Mouse (Mus musculus) limb, embryonic 15.5 days (tissue): ENCODE measurements around the gene Ints5. TPM values are rescaled to one million over a fixed set of nuclear protein-coding genes. Genes with fewer than 3 reads are reported as not detected.
A peak's percentile ranks its signal among the peaks of the same experiment; 100 is the strongest.

Experiments
- ATAC-seq: fragments of 200-750 bp; cut with Nextera tagmentation; 2 replicates; pipeline ENCODE4 v1.8.0; 2017; ENCODE audit warnings: low read depth, moderate TSS enrichment; ENCODE audit not compliant: insufficient number of reproducible peaks, low FRiP score, low TSS enrichment
- H3K27ac ChIP-seq: fragments of 300-500 bp; sonication (generic); 2 replicates; pipeline ENCODE4 v1.5.1; 2015; ENCODE audit warnings: moderate library complexity, mild to moderate bottlenecking, inconsistent platforms
- H3K27me3 ChIP-seq: fragments of 300-500 bp; sonication (generic); 2 replicates; pipeline ENCODE4 v1.6.1; 2015; ENCODE audit warnings: inconsistent platforms
- H3K36me3 ChIP-seq: fragments of 300-500 bp; sonication (generic); 2 replicates; pipeline ENCODE4 v1.6.1; 2015; ENCODE audit warnings: inconsistent platforms
- H3K4me1 ChIP-seq: fragments of 300-500 bp; sonication (generic); 2 replicates; pipeline ENCODE4 v1.6.1; 2015; ENCODE audit warnings: inconsistent platforms
- H3K4me2 ChIP-seq: fragments of 300-500 bp; sonication (generic); 2 replicates; pipeline ENCODE4 v1.6.1; 2015; ENCODE audit warnings: mild to moderate bottlenecking, inconsistent platforms
- H3K4me3 ChIP-seq: fragments of 300-500 bp; sonication (generic); 2 replicates; pipeline ENCODE4 v1.5.1; 2015; ENCODE audit warnings: mild to moderate bottlenecking, inconsistent platforms
- H3K9ac ChIP-seq: fragments of 300-500 bp; sonication (generic); 2 replicates; pipeline ENCODE4 v1.6.1; 2015; ENCODE audit warnings: inconsistent platforms
- H3K9me3 ChIP-seq: fragments of 300-500 bp; sonication (generic); 2 replicates; pipeline ENCODE4 v1.6.1; 2016; ENCODE audit warnings: inconsistent platforms
- WGBS: fragments of 180-500 bp; shearing (Covaris S2); methylation state at CpG from one replicate; pipeline ENCODE4 v1.1.7; 2015; 5-methylcytosine and 5-hydroxymethylcytosine counted together
- microRNA-seq: library from miRNA; unstranded; fragments of <30 nt; microRNA quantifications from one replicate; pipeline ENCODE4, GENCODE M21; 2016
- polyA plus RNA-seq: library from polyadenylated mRNA; unstranded; fragments of >200 nt; fragmentation: Nextera tagmentation; extraction: Ambion mirVana; gene quantifications from 2 replicates; pipeline ENCODE4 v1.2.1, GENCODE M21; 2015

Ints5 gene
- polyA plus RNA-seq, 1 experiment from 2014 or later = 42.0 TPM

GRCm38 (mm10) chr19:8941136-8941514 is 48.3 kb downstream of the Ints5 start:
- peak overlapping the region; percentile 90 for H3K4me3 ChIP-seq
- peaks cover 49% of the 10 kb centered on the region for H3K36me3 ChIP-seq
- no peaks in the 10 kb centered on the region for H3K27me3 ChIP-seq
- 28% methylated on average over 10 of the region's 10 CpGs for WGBS
- H3K4me2 ChIP-seq = peak overlapping the region; percentile 64
- H3K9me3 ChIP-seq = no peaks in the 10 kb centered on the region
- no peak for ATAC-seq
- peaks cover 37% of the 10 kb centered on the region for H3K4me1 ChIP-seq
- H3K9ac ChIP-seq = peak overlapping the region; percentile 35
- H3K27ac ChIP-seq = peak overlapping the region; percentile 98

GRCm38 (mm10) chr19:8941515-8942217 is 48.9 kb downstream of the Ints5 start, which contains the start of gene Mta2:
Gene Mta2 (plus strand): TSS chr19:8941875.
- H3K4me2 ChIP-seq = peak within 1 kb of the TSS; percentile 64
- no peaks in the 10 kb centered on the region for H3K9me3 ChIP-seq
- H3K9ac ChIP-seq = peak within 1 kb of the TSS; percentile 94
- ATAC-seq = peak; percentile 92
- peaks cover 48% of the 10 kb centered on the region for H3K36me3 ChIP-seq
- H3K4me3 ChIP-seq = peak within 1 kb of the TSS; percentile 90
- WGBS = under 1% methylated on average over 64 of the region's 64 CpGs
- H3K27me3 ChIP-seq = no peaks in the 10 kb centered on the region
- peaks cover 37% of the 10 kb centered on the region for H3K4me1 ChIP-seq
- peak within 1 kb of the TSS; percentile 98 for H3K27ac ChIP-seq

- H3K9ac ChIP-seq = peak overlapping the region; percentile 94
- H3K27me3 ChIP-seq = no peaks in the 10 kb centered on the region
- peak overlapping the region; percentile 90 for H3K4me3 ChIP-seq
- peak overlapping the region; percentile 64 for H3K4me2 ChIP-seq
- H3K4me1 ChIP-seq = peaks cover 37% of the 10 kb centered on the region
- ATAC-seq = peak; percentile 31; the same call in 1 of the 2 replicates
- peaks cover 47% of the 10 kb centered on the region for H3K36me3 ChIP-seq
- under 1% methylated on average over 46 of the region's 46 CpGs for WGBS
- peak overlapping the region; percentile 98 for H3K27ac ChIP-seq
- no peaks in the 10 kb centered on the region for H3K9me3 ChIP-seq
Observed at GRCm38 (mm10) chr19:8942276-8942964, 49.6 kb downstream of the Ints5 start.

GRCm38 (mm10) chr19:8943047-8943446 is 50.2 kb downstream of the Ints5 start:
- Histone ChIP-seq H3K27ac (peak overlapping the region; percentile 98; the same call in 1 of the 2 replicates), H3K9me3 (no peaks in the 10 kb centered on the region), H3K9ac (peak overlapping the region; percentile 94), H3K4me2 (peak overlapping the region; percentile 64), H3K4me3 (peak overlapping the region; percentile 90), H3K27me3 (no peaks in the 10 kb centered on the region), H3K36me3 (peaks cover 48% of the 10 kb centered on the region), H3K4me1 (peaks cover 37% of the 10 kb centered on the region)
- no peak for ATAC-seq
- 58% methylated on average over 2 of the region's 2 CpGs for WGBS

- no peak for ATAC-seq
- Histone ChIP-seq H3K4me3 (peak overlapping the region; percentile 90), H3K9me3 (no peaks in the 10 kb centered on the region), H3K27me3 (no peaks in the 10 kb centered on the region), H3K36me3 (peaks cover 48% of the 10 kb centered on the region), H3K9ac (no peak overlapping the region), H3K27ac (0 out of 2 replicates have a peak overlapping the region, but pooled peaks have one; percentile 98), H3K4me2 (peak overlapping the region; percentile 64), H3K4me1 (peaks cover 37% of the 10 kb centered on the region)
- 34% methylated on average over 5 of the region's 5 CpGs for WGBS
Observed at GRCm38 (mm10) chr19:8944062-8944461, 51.3 kb downstream of the Ints5 start.

- peaks cover 37% of the 10 kb centered on the region for H3K4me1 ChIP-seq
- no peak overlapping the region for H3K9ac ChIP-seq
- H3K27ac ChIP-seq = peak overlapping the region; percentile 54
- no peaks in the 10 kb centered on the region for H3K27me3 ChIP-seq
- H3K9me3 ChIP-seq = no peaks in the 10 kb centered on the region
- ATAC-seq = no peak
- H3K4me3 ChIP-seq = peak overlapping the region; percentile 90
- WGBS = 26% methylated on average over 5 of the region's 5 CpGs
- peak overlapping the region; percentile 64 for H3K4me2 ChIP-seq
- peaks cover 46% of the 10 kb centered on the region for H3K36me3 ChIP-seq
Observed at GRCm38 (mm10) chr19:8944750-8945149, 51.9 kb downstream of the Ints5 start.

- no peaks in the 10 kb centered on the region for H3K9me3 ChIP-seq
- no peak for ATAC-seq
- peak overlapping the region; percentile 54 for H3K27ac ChIP-seq
- peaks cover 37% of the 10 kb centered on the region for H3K4me1 ChIP-seq
- H3K4me2 ChIP-seq = peak overlapping the region; percentile 64
- no peaks in the 10 kb centered on the region for H3K27me3 ChIP-seq
- H3K4me3 ChIP-seq = peak overlapping the region; percentile 90
- whole genome bisulfite sequencing = 67% methylated on average over 6 of the region's 6 CpGs
- peaks cover 50% of the 10 kb centered on the region for H3K36me3 ChIP-seq
- H3K9ac ChIP-seq = no peak overlapping the region
Observed at GRCm38 (mm10) chr19:8945251-8945650, 52.4 kb downstream of the Ints5 start.

- 79% methylated on average over 7 of the region's 7 CpGs for WGBS
- H3K4me3 ChIP-seq = no peak overlapping the region
- no peak overlapping the region for H3K27ac ChIP-seq
- H3K36me3 ChIP-seq = peaks cover 67% of the 10 kb centered on the region
- H3K27me3 ChIP-seq = no peaks in the 10 kb centered on the region
- H3K9ac ChIP-seq = no peak overlapping the region
- peaks cover 25% of the 10 kb centered on the region for H3K4me1 ChIP-seq
- no peak for ATAC-seq
- H3K9me3 ChIP-seq = no peaks in the 10 kb centered on the region
- H3K4me2 ChIP-seq = no peak overlapping the region
Observed at GRCm38 (mm10) chr19:8946929-8947328, 54.1 kb downstream of the Ints5 start.

Small RNAs within 50 kb of the gene (microRNA-seq; reads per million reads assigned to microRNA genes)
- gene Mir5136 = not detected

Other genes starting within 250 kb of the Ints5 start
- gene Chrm1, start 229.2 kb upstream of the Ints5 start, polyA plus RNA-seq = 0.18 and 0.19 TPM in 2 replicates
- 118 and 148 TPM in 2 replicates for gene Slc3a2, start 169.6 kb upstream of the Ints5 start, polyA plus RNA-seq
- gene Wdr74, start 157.2 kb upstream of the Ints5 start, polyA plus RNA-seq = 93.8 and 96.0 TPM in 2 replicates
- 1.7 and 2.3 TPM in 2 replicates for gene 1700092M07Rik, start 152.3 kb upstream of the Ints5 start, polyA plus RNA-seq
- gene Stx5a, start 151.6 kb upstream of the Ints5 start, polyA plus RNA-seq = 185 and 189 TPM in 2 replicates
- 171 and 188 TPM in 2 replicates for gene Nxf1, start 135.9 kb upstream of the Ints5 start, polyA plus RNA-seq
- gene Tmem223, start 122.0 kb upstream of the Ints5 start, polyA plus RNA-seq = 141 and 155 TPM in 2 replicates
- gene Tmem179b, start 118.5 kb upstream of the Ints5 start, polyA plus RNA-seq = 78.4 and 81.7 TPM in 2 replicates
- 24.9 and 25.3 TPM in 2 replicates for gene Taf6l, start 106.6 kb upstream of the Ints5 start, polyA plus RNA-seq
- gene Polr2g, start 94.4 kb upstream of the Ints5 start, polyA plus RNA-seq = 149 and 152 TPM in 2 replicates
- 4.6 and 4.8 TPM in 2 replicates for gene Zbtb3, start 90.5 kb upstream of the Ints5 start, polyA plus RNA-seq
- gene Ttc9c, start 73.7 kb upstream of the Ints5 start, polyA plus RNA-seq = 50.4 and 56.8 TPM in 2 replicates
- 5.4 and 5.6 TPM in 2 replicates for gene Hnrnpul2, start 73.0 kb upstream of the Ints5 start, polyA plus RNA-seq
- gene AC129217.1, start 63.2 kb upstream of the Ints5 start, polyA plus RNA-seq = not detected in 2 replicates
- gene Bscl2, start 55.5 kb upstream of the Ints5 start, polyA plus RNA-seq = 77.4 and 93.6 TPM in 2 replicates
- 2.0 and 3.0 TPM in 2 replicates for gene Gng3, start 53.8 kb upstream of the Ints5 start, polyA plus RNA-seq
- gene Lrrn4cl, start 42.2 kb upstream of the Ints5 start, polyA plus RNA-seq = 3.1 and 4.3 TPM in 2 replicates
- gene Ubxn1, start 21.5 kb upstream of the Ints5 start, polyA plus RNA-seq = 173 and 176 TPM in 2 replicates
- gene Uqcc3, start 12.1 kb upstream of the Ints5 start, polyA plus RNA-seq = 65.9 and 69.1 TPM in 2 replicates
- 69.3 and 76.7 TPM in 2 replicates for gene Lbhd1, start 9.3 kb upstream of the Ints5 start, polyA plus RNA-seq
- gene Gm49403, start 9.1 kb upstream of the Ints5 start, polyA plus RNA-seq = not detected in 2 replicates
- gene 1810009A15Rik, start 4.2 kb upstream of the Ints5 start, polyA plus RNA-seq = 76.8 and 80.9 TPM in 2 replicates
- not detected in 2 replicates for gene Gm49416, start 4.1 kb upstream of the Ints5 start, polyA plus RNA-seq
- gene Ganab, start 5.1 kb downstream of the Ints5 start, polyA plus RNA-seq = 97.4 and 102 TPM in 2 replicates
- 47.1 and 48.6 TPM in 2 replicates for gene B3gat3, start 27.4 kb downstream of the Ints5 start, polyA plus RNA-seq
- 4.0 and 4.6 TPM in 2 replicates for gene Rom1, start 36.4 kb downstream of the Ints5 start, polyA plus RNA-seq
- 41.8 and 42.7 TPM in 2 replicates for gene Eml3, start 36.5 kb downstream of the Ints5 start, polyA plus RNA-seq
- gene Mta2, start 48.9 kb downstream of the Ints5 start, polyA plus RNA-seq = 155 and 160 TPM in 2 replicates
- gene Tut1, start 60.8 kb downstream of the Ints5 start, polyA plus RNA-seq = 29.3 and 30.0 TPM in 2 replicates
- 467 and 482 TPM in 2 replicates for gene Eef1g, start 74.0 kb downstream of the Ints5 start, polyA plus RNA-seq
- gene Ahnak, start 96.3 kb downstream of the Ints5 start, polyA plus RNA-seq = 96.4 and 104 TPM in 2 replicates
- gene Scgb1a1, start 195.0 kb downstream of the Ints5 start, polyA plus RNA-seq = 0.98 and 1.2 TPM in 2 replicates
- 11.5 and 14.1 TPM in 2 replicates for gene Asrgl1, start 242.6 kb downstream of the Ints5 start, polyA plus RNA-seq